Mouse (Mus musculus): ENCODE data around the gene Gm21985. TPM values are rescaled to one million over a fixed set of nuclear protein-coding genes. Genes with fewer than 3 reads are reported as not detected.

Gm21985 gene
- polyA plus RNA-seq, 1 experiment = not detected

- H3K4me3 ChIP-seq = peak overlapping the region; percentile 72
- no peaks in the 10 kb centered on the region for H3K27me3 ChIP-seq (ENCODE audit: control insufficient read depth, insufficient read depth, insufficient read length)
- TF ChIP-seq REST (IDR thresholded peaks at IDR 0.05; ENCODE audit: insufficient read depth, insufficient read length) = no peak
- no peak for TF ChIP-seq TCF12 (IDR thresholded peaks at IDR 0.05; ENCODE audit: insufficient read depth, poor library complexity, severe bottlenecking)
- no peak for TF ChIP-seq MYOG (IDR thresholded peaks at IDR 0.05; ENCODE audit: control insufficient read depth in 1 of 3, insufficient read depth in 1 of 3, insufficient read length in 2 of 3, low read depth in 2 of 3)
- no peak for TF ChIP-seq E2F4 (IDR thresholded peaks at IDR 0.05; ENCODE audit: insufficient read depth)
- TF ChIP-seq TCF3 (IDR thresholded peaks at IDR 0.05; ENCODE audit: insufficient read length, low read depth) = no peak
- no peak for TF ChIP-seq CEBPB (IDR thresholded peaks at IDR 0.05; ENCODE audit: insufficient read depth, poor library complexity, severe bottlenecking)
- no peak for TF ChIP-seq POLR2A (IDR thresholded peaks at IDR 0.05; ENCODE audit: insufficient read length, low read depth)
- no peak for TF ChIP-seq MYOD1 (IDR thresholded peaks at IDR 0.05; ENCODE audit: control insufficient read depth in 1 of 3, insufficient read length in 2 of 3, low read depth in 2 of 3)
- no peak for TF ChIP-seq POLR2AphosphoS2 (IDR thresholded peaks at IDR 0.05; ENCODE audit: insufficient read length, low read depth)
- no peak for TF ChIP-seq USF1 (IDR thresholded peaks at IDR 0.05; ENCODE audit: low read depth)
- H3K36me3 ChIP-seq (ENCODE audit: control insufficient read depth, insufficient read depth) = no peaks in the 10 kb centered on the region
- H3K4me2 ChIP-seq (ENCODE audit: low read depth) = peak overlapping the region; percentile 83
- H3ac ChIP-seq (ENCODE audit: control insufficient read depth, insufficient read length) = peak overlapping the region; percentile 53
- peaks cover 5% of the 10 kb centered on the region for H3K79me2 ChIP-seq (ENCODE audit: control insufficient read depth, insufficient read depth)
Measured at GRCm38 (mm10) chr2:112239935-112240721, 26.0 kb upstream of the Gm21985 start.

- Histone ChIP-seq H3K79me2 (ENCODE audit: control insufficient read depth, insufficient read depth) (peaks cover 5% of the 10 kb centered on the region), H3ac (ENCODE audit: control insufficient read depth, insufficient read length) (no peak overlapping the region), H3K36me3 (ENCODE audit: control insufficient read depth, insufficient read depth) (no peaks in the 10 kb centered on the region), H3K4me3 (no peak overlapping the region), H3K4me2 (ENCODE audit: low read depth) (no peak overlapping the region), H3K27me3 (ENCODE audit: control insufficient read depth, insufficient read depth, insufficient read length) (no peaks in the 10 kb centered on the region)
- TF ChIP-seq MYOD1 (IDR thresholded peaks at IDR 0.05; ENCODE audit: control insufficient read depth in 1 of 3, insufficient read length in 2 of 3, low read depth in 2 of 3) (no peak), CEBPB (IDR thresholded peaks at IDR 0.05; ENCODE audit: insufficient read depth, poor library complexity, severe bottlenecking) (no peak), TCF12 (IDR thresholded peaks at IDR 0.05; ENCODE audit: insufficient read depth, poor library complexity, severe bottlenecking) (no peak), REST (IDR thresholded peaks at IDR 0.05; ENCODE audit: insufficient read depth, insufficient read length) (no peak), MYOG (IDR thresholded peaks at IDR 0.05; ENCODE audit: control insufficient read depth in 1 of 3, insufficient read depth in 1 of 3, insufficient read length in 2 of 3, low read depth in 2 of 3) (no peak), USF1 (IDR thresholded peaks at IDR 0.05; ENCODE audit: low read depth) (no peak), TCF3 (IDR thresholded peaks at IDR 0.05; ENCODE audit: insufficient read length, low read depth) (no peak), E2F4 (IDR thresholded peaks at IDR 0.05; ENCODE audit: insufficient read depth) (no peak), POLR2A (IDR thresholded peaks at IDR 0.05; ENCODE audit: insufficient read length, low read depth) (no peak), MAX (IDR thresholded peaks at IDR 0.05; ENCODE audit: low read depth) (no peak), SRF (IDR thresholded peaks at IDR 0.05; ENCODE audit: control insufficient read depth, insufficient read length, low read depth) (no peak), POLR2AphosphoS2 (IDR thresholded peaks at IDR 0.05; ENCODE audit: insufficient read length, low read depth) (no peak)
Measured at GRCm38 (mm10) chr2:112241787-112242186, 24.3 kb upstream of the Gm21985 start.

GRCm38 (mm10) chr2:112245307-112245706, 20.8 kb upstream of the Gm21985 start:
- H3K36me3 ChIP-seq (ENCODE audit: control insufficient read depth, insufficient read depth) = peaks cover 6% of the 10 kb centered on the region
- no peak overlapping the region for H3K4me2 ChIP-seq (ENCODE audit: low read depth)
- TF ChIP-seq E2F4 (IDR thresholded peaks at IDR 0.05; ENCODE audit: insufficient read depth) (no peak), REST (IDR thresholded peaks at IDR 0.05; ENCODE audit: insufficient read depth, insufficient read length) (no peak), USF1 (IDR thresholded peaks at IDR 0.05; ENCODE audit: low read depth) (no peak), TCF3 (IDR thresholded peaks at IDR 0.05; ENCODE audit: insufficient read length, low read depth) (no peak), MYOG (IDR thresholded peaks at IDR 0.05; ENCODE audit: control insufficient read depth in 1 of 3, insufficient read depth in 1 of 3, insufficient read length in 2 of 3, low read depth in 2 of 3) (no peak), SRF (IDR thresholded peaks at IDR 0.05; ENCODE audit: control insufficient read depth, insufficient read length, low read depth) (no peak), MYOD1 (IDR thresholded peaks at IDR 0.05; ENCODE audit: control insufficient read depth in 1 of 3, insufficient read length in 2 of 3, low read depth in 2 of 3) (no peak)
- H3K27me3 ChIP-seq (ENCODE audit: control insufficient read depth, insufficient read depth, insufficient read length) = no peaks in the 10 kb centered on the region
- H3K4me3 ChIP-seq = no peak overlapping the region
- H3K79me2 ChIP-seq (ENCODE audit: control insufficient read depth, insufficient read depth) = no peaks in the 10 kb centered on the region
- no peak overlapping the region for H3ac ChIP-seq (ENCODE audit: control insufficient read depth, insufficient read length)

- Histone ChIP-seq H3ac (ENCODE audit: control insufficient read depth, insufficient read length) (no peak overlapping the region), H3K4me3 (no peak overlapping the region), H3K36me3 (ENCODE audit: control insufficient read depth, insufficient read depth) (peaks cover 6% of the 10 kb centered on the region), H3K27me3 (ENCODE audit: control insufficient read depth, insufficient read depth, insufficient read length) (no peaks in the 10 kb centered on the region), H3K4me2 (ENCODE audit: low read depth) (no peak overlapping the region), H3K79me2 (ENCODE audit: control insufficient read depth, insufficient read depth) (no peaks in the 10 kb centered on the region)
- TF ChIP-seq TCF12 (IDR thresholded peaks at IDR 0.05; ENCODE audit: insufficient read depth, poor library complexity, severe bottlenecking) (no peak), POLR2AphosphoS2 (IDR thresholded peaks at IDR 0.05; ENCODE audit: insufficient read length, low read depth) (no peak), MAX (IDR thresholded peaks at IDR 0.05; ENCODE audit: low read depth) (no peak), SRF (IDR thresholded peaks at IDR 0.05; ENCODE audit: control insufficient read depth, insufficient read length, low read depth) (no peak), E2F4 (IDR thresholded peaks at IDR 0.05; ENCODE audit: insufficient read depth) (no peak), TCF3 (IDR thresholded peaks at IDR 0.05; ENCODE audit: insufficient read length, low read depth) (peak; percentile 61), USF1 (IDR thresholded peaks at IDR 0.05; ENCODE audit: low read depth) (no peak), CEBPB (IDR thresholded peaks at IDR 0.05; ENCODE audit: insufficient read depth, poor library complexity, severe bottlenecking) (no peak), REST (IDR thresholded peaks at IDR 0.05; ENCODE audit: insufficient read depth, insufficient read length) (no peak), POLR2A (IDR thresholded peaks at IDR 0.05; ENCODE audit: insufficient read length, low read depth) (no peak), MYOG (IDR thresholded peaks at IDR 0.05; ENCODE audit: control insufficient read depth in 1 of 3, insufficient read depth in 1 of 3, insufficient read length in 2 of 3, low read depth in 2 of 3) (peak; percentile 13 to 95 (median 95)), MYOD1 (IDR thresholded peaks at IDR 0.05; ENCODE audit: control insufficient read depth in 1 of 3, insufficient read length in 2 of 3, low read depth in 2 of 3) (peak in 2 of 3 experiments; percentile 94 to 96)
Measured at GRCm38 (mm10) chr2:112246193-112246592, 19.9 kb upstream of the Gm21985 start.

Data from myocyte (in vitro differentiated cells).